Mouse (Mus musculus) frontal cortex, postnatal 36 days (tissue): ENCODE measurements around the gene Atp11a.

Source experiments
- DNase-seq, 2 experiments: peaks; one replicate each; pipeline ENCODE4 v3.0.0; 2022; ENCODE audit warnings: low spot score in 2 of 2

The Atp11a gene

DNA sequence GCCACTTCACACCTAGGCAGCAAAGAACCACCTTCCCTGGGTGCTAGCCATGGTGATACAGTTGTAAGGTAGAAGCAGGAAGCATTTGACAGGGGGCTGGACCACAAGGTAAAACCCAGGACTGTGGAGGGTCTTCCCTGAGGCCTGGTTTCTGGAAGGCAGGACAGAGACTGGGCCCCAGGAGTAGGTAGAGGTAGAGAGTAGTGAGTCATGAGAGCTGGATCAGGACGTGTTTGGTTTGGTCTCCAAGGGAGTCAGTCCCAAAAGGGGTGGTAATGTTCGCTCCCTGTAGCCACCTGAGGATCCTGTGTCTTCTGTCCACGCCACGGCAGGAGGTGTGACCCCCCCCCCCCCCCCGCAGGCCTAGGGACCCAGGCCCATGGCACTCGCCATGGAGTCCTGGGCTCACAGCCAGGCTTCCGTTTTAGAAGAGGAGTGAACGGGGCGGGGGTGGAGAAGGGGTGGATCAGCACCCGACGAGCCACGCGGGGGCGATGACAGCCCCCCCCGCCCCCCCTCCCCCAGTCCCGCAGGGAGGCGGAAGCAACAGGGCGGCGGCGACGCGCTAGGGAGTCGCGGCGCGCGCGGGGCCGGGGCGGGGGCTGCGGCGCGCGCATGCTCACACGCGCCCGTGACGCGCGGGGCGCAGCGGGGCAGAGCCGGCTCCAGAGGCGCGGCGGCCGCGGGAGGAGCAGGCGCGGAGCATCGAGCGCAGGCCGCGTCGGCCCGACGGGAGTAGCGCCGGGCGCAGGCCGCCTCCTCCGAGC lies at the start of gene Atp11a:
Gene Atp11a, plus strand, starts transcription at position 624 of the 767 bp plus-strand sequence.
- peak; percentile 47 to 48 for DNase-seq

- DNase-seq = no peak
Observed at GRCm38 (mm10) chr8:12711623-12712022, 45.2 kb upstream of the Atp11a start.

- peak in 1 of 2 experiments; percentile 2 for DNase-seq
Observed at GRCm38 (mm10) chr8:12715861-12716585, 40.8 kb upstream of the Atp11a start.

GRCm38 (mm10) chr8:12719091-12719490 lies 37.7 kb upstream of the Atp11a start:
- no peak for DNase-seq

DNA sequence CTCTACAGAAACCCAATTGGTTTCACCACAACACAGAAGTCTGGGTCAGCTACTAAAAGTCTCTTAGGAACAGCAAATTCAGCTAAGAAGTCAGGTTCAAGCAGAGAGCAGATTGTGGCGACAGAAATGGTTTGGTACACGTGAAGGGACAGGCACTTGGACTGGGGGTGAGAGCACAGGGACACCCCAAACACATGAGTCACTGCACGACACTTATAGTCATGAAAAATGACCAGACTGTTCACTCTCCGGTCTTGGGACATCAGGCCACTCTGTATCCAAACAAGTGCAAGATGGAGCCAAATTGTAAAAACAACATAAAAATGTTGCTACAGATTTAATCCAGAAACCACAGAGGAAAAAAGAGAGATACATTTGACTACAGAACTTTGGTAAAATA lies 28.2 kb upstream of the Atp11a start:
- DNase-seq = no peak

DNA sequence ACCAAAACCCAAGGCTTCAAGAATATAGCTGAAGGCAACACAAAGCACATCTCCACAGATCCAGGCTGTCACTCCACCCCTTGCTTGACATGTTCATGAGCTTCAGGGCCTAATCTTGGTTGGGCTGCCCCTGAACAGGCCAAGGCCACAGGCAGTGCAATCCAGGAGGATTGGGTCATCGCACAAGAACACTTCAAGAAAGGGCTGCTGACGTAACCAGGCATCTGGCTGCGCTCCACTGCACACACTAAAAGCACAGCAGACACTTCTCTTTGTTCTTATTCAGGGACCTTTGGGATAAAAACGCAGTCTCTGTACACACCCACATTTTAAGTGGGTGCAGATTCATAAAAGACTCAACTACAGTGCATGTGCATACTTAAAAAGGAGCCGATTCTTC lies 26.0 kb upstream of the Atp11a start:
- peak; percentile 14 to 19 for DNase-seq

DNA sequence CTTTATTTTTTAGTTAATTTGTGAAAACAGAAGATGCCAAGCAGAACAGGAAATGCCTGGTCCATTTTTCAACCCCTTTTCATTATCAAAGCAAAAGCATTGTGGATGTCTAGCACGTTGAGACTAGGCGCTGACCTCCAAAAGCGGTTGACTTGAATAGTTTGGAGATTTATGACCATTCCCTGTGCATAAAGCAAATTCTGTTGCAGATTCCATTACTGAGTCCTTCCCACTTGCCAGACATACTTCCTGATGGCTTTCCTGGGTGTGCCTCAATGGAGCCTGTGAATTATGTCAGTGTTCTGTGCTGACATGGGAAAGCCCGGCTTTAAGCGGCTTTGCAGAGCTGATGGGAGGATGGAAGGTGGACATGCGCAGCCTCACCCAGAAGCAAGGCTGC lies 24.4 kb upstream of the Atp11a start:
- DNase-seq = no peak

DNA sequence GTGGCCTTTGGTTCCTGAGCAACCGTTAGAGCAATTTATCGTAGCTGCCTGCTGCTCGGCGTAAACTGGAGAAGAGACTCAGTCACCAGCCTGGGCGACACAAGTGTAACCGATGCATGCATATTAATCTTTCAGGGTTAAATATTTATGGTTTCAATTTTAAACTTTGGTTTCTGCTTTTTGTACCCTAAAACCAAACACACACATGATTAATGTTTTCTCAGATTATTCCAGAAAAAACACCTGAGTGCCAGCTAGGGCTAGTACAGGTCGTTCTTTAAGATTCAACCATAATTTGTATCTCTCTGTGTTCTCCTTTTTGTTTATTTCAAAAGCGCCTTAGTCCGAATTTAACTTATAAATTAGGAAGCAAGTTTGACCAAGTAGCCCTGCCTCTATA lies 17.7 kb upstream of the Atp11a start:
- no peak for DNase-seq

- no peak for DNase-seq
Observed at GRCm38 (mm10) chr8:12743390-12743789, 13.4 kb upstream of the Atp11a start.

- no peak for DNase-seq
Observed at GRCm38 (mm10) chr8:12748183-12748582, 8.6 kb upstream of the Atp11a start.

GRCm38 (mm10) chr8:12749116-12749515 lies 7.7 kb upstream of the Atp11a start:
- no peak for DNase-seq

- no peak for DNase-seq
Observed at GRCm38 (mm10) chr8:12753054-12753453, 3.8 kb upstream of the Atp11a start.

- no peak for DNase-seq
Observed at GRCm38 (mm10) chr8:12754115-12754514, 2.7 kb upstream of the Atp11a start.

GRCm38 (mm10) chr8:12755312-12755711 lies 1.5 kb upstream of the Atp11a start:
- no peak for DNase-seq

- DNase-seq = no peak
Observed at GRCm38 (mm10) chr8:12755826-12756225, 988 bp upstream of the Atp11a start.

- DNase-seq = peak; percentile 26 to 30
Observed at GRCm38 (mm10) chr8:12757231-12757940, 572 bp downstream of the Atp11a start.

GRCm38 (mm10) chr8:12759963-12760362 lies 3.1 kb downstream of the Atp11a start:
- no peak for DNase-seq

GRCm38 (mm10) chr8:12761873-12762272 lies 5.1 kb downstream of the Atp11a start:
- DNase-seq = no peak

- no peak for DNase-seq
Observed at GRCm38 (mm10) chr8:12763565-12764108, 6.8 kb downstream of the Atp11a start.

DNA sequence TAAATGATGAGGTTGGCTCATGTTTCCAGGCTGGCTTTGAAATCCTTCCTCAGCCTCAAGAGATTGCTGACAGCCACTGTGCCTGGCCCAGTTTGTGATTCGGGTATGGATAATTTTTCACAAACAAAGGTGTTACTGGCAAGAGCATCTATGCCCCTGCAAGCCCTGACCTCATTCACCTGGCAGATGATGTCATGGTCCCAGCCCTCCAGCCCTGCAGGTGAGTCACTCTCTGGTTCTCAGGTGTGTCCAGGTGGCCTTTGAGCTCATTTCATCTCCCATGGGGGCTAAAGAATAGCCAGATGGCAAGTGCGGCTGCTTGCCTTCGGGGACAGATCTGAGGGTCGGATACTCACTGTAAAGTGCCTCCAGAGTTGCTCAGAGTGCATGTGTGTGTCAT lies 8.2 kb downstream of the Atp11a start:
- DNase-seq = no peak

GRCm38 (mm10) chr8:12767176-12767575 lies 10.4 kb downstream of the Atp11a start:
- no peak for DNase-seq

GRCm38 (mm10) chr8:12768747-12769146 lies 11.9 kb downstream of the Atp11a start:
- peak in 1 of 2 experiments; percentile 43 for DNase-seq
